Mouse (Mus musculus) hindbrain, embryonic 12.5 days (tissue): ENCODE results near the gene Fzr1. TPM values are rescaled to one million over a fixed set of nuclear protein-coding genes. Genes with fewer than 3 reads are reported as not detected.
A peak's percentile ranks its signal among the peaks of the same experiment; 100 is the strongest.

Source experiments
- ATAC-seq: fragments of 200-750 bp; cut with Nextera tagmentation; 2 replicates; pipeline ENCODE4 v1.8.0; 2017; ENCODE audit warnings: moderate TSS enrichment; ENCODE audit not compliant: low FRiP score
- H3K27ac ChIP-seq: fragments of 300-500 bp; sonication (generic); 2 replicates; pipeline ENCODE4 v1.5.1; 2016; ENCODE audit warnings: mild to moderate bottlenecking
- H3K27me3 ChIP-seq: fragments of 300-500 bp; sonication (generic); 2 replicates; pipeline ENCODE4 v1.6.1; 2016; ENCODE audit warnings: mild to moderate bottlenecking
- H3K36me3 ChIP-seq: fragments of 300-500 bp; sonication (generic); 2 replicates; pipeline ENCODE4 v1.6.1; 2016; ENCODE audit warnings: mild to moderate bottlenecking
- H3K4me1 ChIP-seq: fragments of 300-500 bp; sonication (generic); 2 replicates; pipeline ENCODE4 v1.6.1; 2016
- H3K4me2 ChIP-seq: fragments of 300-500 bp; sonication (generic); replicated peaks from 2 replicates; pipeline ENCODE4 v1.6.1; 2016; ENCODE audit warnings: mild to moderate bottlenecking
- H3K4me3 ChIP-seq: fragments of 300-500 bp; sonication (generic); 2 replicates; pipeline ENCODE4 v1.5.1; 2016; ENCODE audit warnings: mild to moderate bottlenecking
- H3K9ac ChIP-seq: fragments of 300-500 bp; sonication (generic); 2 replicates; pipeline ENCODE4 v1.6.1; 2016; ENCODE audit warnings: mild to moderate bottlenecking, moderate library complexity
- H3K9me3 ChIP-seq: fragments of 300-500 bp; sonication (generic); replicated peaks from 2 replicates; pipeline ENCODE4 v1.6.1; 2016; ENCODE audit warnings: mild to moderate bottlenecking
- WGBS: fragments of 180-500 bp; shearing (Covaris S2); methylation state at CpG from one replicate; pipeline ENCODE4 v1.1.7; 2016; 5-methylcytosine and 5-hydroxymethylcytosine counted together
- polyA plus RNA-seq: library from polyadenylated mRNA; unstranded; fragments of >200 nt; fragmentation: Nextera tagmentation; extraction: Ambion mirVana; gene quantifications from 2 replicates; pipeline ENCODE4 v1.2.1, GENCODE M21; 2016

Gene Fzr1
- polyA plus RNA-seq, 1 experiment from 2014 or later: 134 TPM

DNA sequence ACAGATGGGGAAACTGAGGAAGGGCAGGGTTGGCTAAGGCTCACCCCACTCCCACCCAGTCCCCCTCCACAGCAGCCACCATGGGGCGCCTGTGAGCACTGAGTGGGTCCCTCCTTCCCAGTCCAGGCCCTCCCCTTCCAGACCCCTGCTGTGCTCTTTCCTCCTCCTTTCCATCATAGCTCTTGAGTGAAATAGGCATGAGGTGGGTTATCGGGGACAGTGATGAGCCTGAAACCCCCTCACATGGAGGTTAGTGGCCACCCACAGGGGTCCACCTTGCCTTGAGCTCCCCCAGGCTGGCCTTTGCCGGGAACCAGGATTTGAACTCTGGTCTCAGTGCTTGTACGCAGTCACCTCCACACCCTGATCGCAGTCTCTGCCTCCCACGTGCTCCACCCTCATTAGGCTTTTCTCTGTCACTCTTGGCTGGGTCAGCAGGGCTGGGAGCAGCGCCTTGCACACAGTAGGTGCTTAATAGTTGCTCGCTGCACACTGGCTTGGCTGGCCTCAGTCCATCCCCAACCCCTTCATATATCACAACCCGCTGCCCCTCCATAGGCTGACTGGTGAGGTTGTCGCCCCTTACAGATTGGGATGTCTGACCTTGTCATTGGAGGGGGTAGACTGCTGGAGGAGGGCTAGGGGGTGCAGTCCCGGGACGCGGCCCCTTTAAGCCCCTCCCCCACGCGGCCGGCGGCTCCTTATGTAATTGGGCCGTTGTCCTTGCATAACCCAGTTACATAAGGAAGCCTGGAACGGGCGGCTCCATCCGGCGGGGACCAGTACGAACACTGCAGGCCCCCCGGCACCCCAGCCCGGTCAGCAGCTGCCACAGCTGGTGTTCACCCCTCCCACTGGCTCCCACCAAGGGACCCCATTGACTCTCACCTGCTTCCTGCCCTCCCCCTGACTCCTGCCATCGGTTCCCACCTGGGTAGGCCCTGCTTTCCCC lies 35.3 kb upstream of the Fzr1 start:
- Histone ChIP-seq H3K36me3 (no peaks in the 10 kb centered on the region), H3K4me1 (peaks cover 92% of the 10 kb centered on the region), H3K9ac (peak overlapping the region; percentile 29), H3K9me3 (no peaks in the 10 kb centered on the region), H3K27me3 (peaks cover 7% of the 10 kb centered on the region; the same call in 1 of the 2 replicates), H3K4me3 (no peak overlapping the region), H3K4me2 (peak overlapping the region; percentile 34), H3K27ac (peak overlapping the region; percentile 49; the same call in 1 of the 2 replicates)
- WGBS: 30% methylated on average over 26 of the region's 26 CpGs
- no peak for ATAC-seq

DNA sequence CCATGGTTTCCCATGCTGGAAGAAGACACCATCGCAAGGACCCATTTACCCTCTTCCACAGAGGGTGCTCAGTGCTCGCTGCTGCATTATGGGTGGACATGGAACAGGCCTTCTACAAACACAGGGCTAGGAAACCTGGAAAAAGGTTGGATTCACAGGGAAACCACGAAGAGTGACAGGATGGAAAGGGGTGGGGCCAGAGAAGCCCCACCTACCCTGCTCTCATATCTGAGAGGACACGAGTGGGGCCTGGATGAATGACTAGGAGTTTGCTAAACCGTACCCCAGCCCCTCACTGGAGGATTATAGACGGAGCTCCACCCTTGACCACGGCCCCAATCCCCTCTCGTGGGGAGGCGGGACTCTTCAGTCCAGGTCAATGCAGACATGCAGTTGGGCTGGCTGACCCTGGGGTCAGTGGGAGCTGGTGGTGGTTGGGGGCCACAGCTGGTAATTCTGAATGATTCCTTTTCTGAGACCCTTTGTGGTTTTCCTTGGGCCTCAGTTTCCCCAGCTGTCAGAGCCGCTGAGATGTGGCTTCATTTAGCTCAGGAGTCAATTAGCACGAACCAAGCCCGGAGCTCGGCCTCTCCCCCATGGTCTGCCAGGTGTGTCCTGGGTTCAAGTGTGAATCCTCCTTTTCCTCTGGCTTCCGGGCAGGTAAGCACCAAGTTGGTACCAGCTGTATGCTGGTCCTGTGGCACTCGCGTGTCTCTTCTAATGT lies 34.4 kb upstream of the Fzr1 start:
- Histone ChIP-seq H3K4me2 (no peak overlapping the region), H3K9me3 (no peaks in the 10 kb centered on the region), H3K9ac (no peak overlapping the region), H3K36me3 (no peaks in the 10 kb centered on the region), H3K4me3 (no peak overlapping the region), H3K27ac (peak overlapping the region; percentile 75), H3K27me3 (peaks cover 15% of the 10 kb centered on the region), H3K4me1 (peaks cover 89% of the 10 kb centered on the region)
- WGBS: 74% methylated on average over 16 of the region's 16 CpGs
- no peak for ATAC-seq

DNA sequence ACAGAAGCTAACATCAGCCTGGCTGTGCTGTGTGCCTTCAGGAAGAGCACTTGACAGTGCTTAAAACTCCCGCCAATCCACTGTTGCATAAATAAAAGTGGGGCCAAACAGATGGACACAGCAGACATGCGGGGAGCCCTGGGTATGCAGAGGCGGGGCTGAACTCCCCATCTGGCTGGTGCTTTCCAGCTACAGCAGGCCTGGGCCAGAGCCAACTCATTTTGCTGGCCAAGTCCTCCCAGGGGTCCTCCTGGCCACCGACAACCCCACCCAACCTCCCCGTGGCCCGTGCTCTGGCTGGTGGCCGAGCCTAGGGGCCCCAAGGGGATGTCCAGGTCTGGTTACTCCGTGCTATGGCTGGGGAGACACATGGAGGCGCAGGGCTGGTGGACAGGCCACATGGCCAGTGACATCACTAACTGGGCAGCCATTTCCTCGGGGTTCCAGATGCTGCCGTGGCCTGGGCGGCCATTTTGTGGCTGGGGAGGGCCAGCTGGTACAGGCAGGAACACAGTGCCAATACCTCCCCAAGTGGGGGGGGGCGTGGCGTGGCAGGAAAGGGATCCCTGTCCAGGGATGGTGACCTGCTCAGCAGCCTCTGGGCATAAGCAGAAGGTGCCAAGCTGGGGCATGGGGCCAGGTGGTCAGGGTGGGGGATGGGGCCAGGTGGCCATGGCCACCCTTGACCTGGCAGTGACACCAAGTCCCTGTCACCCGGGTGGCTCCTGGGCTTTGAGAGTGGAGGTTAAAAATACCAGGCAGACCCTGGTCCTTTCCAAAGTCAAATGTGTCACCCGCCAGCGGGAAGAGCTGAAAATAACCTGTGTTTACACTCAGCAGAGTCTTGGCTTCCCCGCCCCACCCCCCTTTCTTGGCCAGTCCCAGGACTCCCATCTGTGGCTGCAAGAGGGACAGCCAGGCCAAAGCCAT lies 33.4 kb upstream of the Fzr1 start:
- Histone ChIP-seq H3K4me3 (no peak overlapping the region), H3K4me2 (no peak overlapping the region; the same call in 1 of the 2 replicates), H3K36me3 (no peaks in the 10 kb centered on the region), H3K27ac (peak overlapping the region; percentile 75), H3K9me3 (no peaks in the 10 kb centered on the region), H3K4me1 (peaks cover 89% of the 10 kb centered on the region), H3K27me3 (peaks cover 22% of the 10 kb centered on the region), H3K9ac (0 out of 2 replicates have a peak overlapping the region, but pooled peaks have one; percentile 24)
- WGBS: 66% methylated on average over 18 of the region's 18 CpGs
- 0 out of 2 replicates have a peak, but pooled peaks have one; percentile 2 for ATAC-seq

DNA sequence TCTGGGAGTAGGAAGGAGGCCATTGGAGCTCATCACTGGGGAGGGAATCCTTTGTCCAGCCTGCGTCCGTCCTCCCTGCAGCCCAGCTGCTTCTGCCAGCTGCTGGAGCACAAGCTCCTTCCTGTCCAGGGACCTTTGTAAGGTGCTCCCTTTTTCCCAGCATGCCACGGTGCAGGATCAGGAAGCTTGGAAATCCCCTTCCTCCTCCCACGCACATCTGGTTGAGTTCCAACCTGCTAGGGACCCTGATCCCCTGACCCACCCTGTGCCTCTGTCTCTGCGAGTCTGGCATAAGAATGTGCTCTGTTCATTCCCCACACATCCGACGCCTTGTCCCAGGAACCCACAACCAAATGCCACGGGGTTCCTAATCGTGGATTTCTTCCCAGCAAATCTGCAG lies 32.7 kb upstream of the Fzr1 start:
- ATAC-seq: no peak
- no peak overlapping the region for H3K9ac ChIP-seq
- peaks cover 30% of the 10 kb centered on the region for H3K27me3 ChIP-seq
- H3K4me1 ChIP-seq: peaks cover 90% of the 10 kb centered on the region
- 74% methylated on average over 9 of the region's 9 CpGs for WGBS
- no peaks in the 10 kb centered on the region for H3K9me3 ChIP-seq
- H3K4me3 ChIP-seq: no peak overlapping the region
- no peak overlapping the region for H3K4me2 ChIP-seq
- 0 out of 2 replicates have a peak, but pooled peaks cover under 1% of the 10 kb centered on the region for H3K36me3 ChIP-seq
- H3K27ac ChIP-seq: peak overlapping the region; percentile 75

DNA sequence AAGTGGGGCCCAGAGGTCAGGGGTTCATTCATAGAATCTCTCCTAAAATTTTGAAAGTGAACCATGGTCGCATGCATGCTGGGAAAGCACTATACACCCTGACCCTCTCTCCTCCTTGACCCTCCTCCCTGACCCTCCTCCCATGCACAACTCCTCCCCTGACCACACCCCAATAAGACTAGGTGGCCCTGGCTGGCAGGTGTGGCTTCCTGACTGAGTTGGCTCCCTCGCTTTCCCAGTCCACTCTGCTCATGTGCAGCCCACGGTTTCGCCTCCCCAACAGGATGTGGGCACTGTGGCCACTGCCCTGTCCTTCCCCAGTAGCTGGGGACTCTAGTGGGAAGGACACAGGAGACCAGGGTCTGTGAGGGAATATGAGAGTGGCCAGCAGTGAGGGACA lies 32.0 kb upstream of the Fzr1 start:
- H3K9me3 ChIP-seq: no peaks in the 10 kb centered on the region
- H3K9ac ChIP-seq: no peak overlapping the region
- 0 out of 2 replicates have a peak overlapping the region, but pooled peaks have one; percentile 75 for H3K27ac ChIP-seq
- 0 out of 2 replicates have a peak, but pooled peaks cover 7% of the 10 kb centered on the region for H3K36me3 ChIP-seq
- no peak overlapping the region for H3K4me3 ChIP-seq
- H3K27me3 ChIP-seq: peaks cover 33% of the 10 kb centered on the region
- 69% methylated on average over 4 of the region's 4 CpGs for WGBS
- no peak for ATAC-seq
- peaks cover 86% of the 10 kb centered on the region for H3K4me1 ChIP-seq
- H3K4me2 ChIP-seq: no peak overlapping the region

DNA sequence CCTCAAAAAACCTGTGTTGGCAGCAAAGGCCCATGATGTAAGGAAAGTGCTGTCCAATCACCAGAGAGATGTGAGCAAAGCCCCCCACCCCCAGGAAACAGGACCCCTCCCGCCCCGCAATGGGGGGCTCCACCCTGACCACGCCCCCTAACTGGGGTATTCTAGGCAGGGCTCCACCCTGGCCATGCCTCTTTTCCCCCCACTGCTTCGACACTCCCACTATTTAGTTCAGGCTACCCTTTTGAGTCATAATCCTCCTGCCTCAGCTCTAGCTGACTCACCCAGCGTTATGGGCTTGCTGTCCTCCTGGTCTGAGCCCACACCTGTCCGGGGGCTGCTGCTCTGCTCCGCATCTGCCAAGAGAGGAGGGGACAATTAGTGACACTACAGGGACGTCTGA lies 31.0 kb upstream of the Fzr1 start:
- H3K27me3 ChIP-seq: peaks cover 40% of the 10 kb centered on the region
- 10% methylated on average over 8 of the region's 8 CpGs for WGBS
- H3K36me3 ChIP-seq: peaks cover 16% of the 10 kb centered on the region
- no peaks in the 10 kb centered on the region for H3K9me3 ChIP-seq
- H3K9ac ChIP-seq: no peak overlapping the region
- peak overlapping the region; percentile 25 for H3K27ac ChIP-seq
- peaks cover 78% of the 10 kb centered on the region for H3K4me1 ChIP-seq
- no peak overlapping the region for H3K4me2 ChIP-seq
- H3K4me3 ChIP-seq: no peak overlapping the region
- ATAC-seq: no peak

DNA sequence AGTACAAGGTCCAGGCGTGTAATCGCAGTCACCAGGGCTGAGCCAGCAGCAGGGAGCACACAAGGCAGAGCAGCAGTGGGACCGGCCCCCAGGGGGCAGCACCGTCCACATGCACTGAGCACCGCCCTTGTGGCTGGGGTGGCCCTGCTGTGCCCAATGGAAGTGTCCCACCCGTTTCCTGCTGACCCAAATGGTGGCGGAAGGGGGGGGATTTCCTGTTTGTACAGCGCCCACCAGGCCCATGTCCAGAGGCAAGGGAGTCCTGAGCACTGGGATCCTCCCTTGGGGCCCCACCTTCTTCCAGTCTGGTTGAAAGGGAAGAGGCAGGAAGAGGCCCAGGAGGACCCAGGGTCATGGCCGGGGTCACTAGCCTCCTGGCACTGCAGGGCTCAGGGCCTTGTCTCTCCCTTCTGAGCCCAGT lies 30.6 kb upstream of the Fzr1 start:
- Histone ChIP-seq H3K4me1 (peaks cover 73% of the 10 kb centered on the region), H3K36me3 (peaks cover 19% of the 10 kb centered on the region), H3K9me3 (no peaks in the 10 kb centered on the region), H3K27ac (peak overlapping the region; percentile 25), H3K4me3 (no peak overlapping the region), H3K27me3 (peaks cover 40% of the 10 kb centered on the region), H3K4me2 (0 out of 2 replicates have a peak overlapping the region, but pooled peaks have one; percentile 5), H3K9ac (no peak overlapping the region)
- ATAC-seq: no peak
- WGBS: 12% methylated on average over 9 of the region's 9 CpGs

DNA sequence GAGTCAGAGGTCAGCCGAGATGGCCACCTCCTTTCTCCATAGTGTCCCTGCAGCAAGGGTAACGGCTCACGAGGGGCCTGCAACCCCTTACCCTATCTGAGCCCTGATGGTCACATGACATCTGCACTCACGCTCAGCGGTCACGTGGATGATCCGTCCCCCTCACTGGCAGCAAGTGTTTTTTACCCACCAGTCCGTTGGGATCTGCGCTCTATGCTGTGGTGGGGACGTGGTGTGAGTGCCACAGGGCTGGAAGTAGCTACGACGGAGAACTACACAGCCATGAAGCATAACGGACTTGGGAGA lies 30.1 kb upstream of the Fzr1 start:
- H3K27ac ChIP-seq: no peak overlapping the region
- peaks cover 73% of the 10 kb centered on the region for H3K4me1 ChIP-seq
- 34% methylated on average over 13 of the region's 13 CpGs for WGBS
- H3K9ac ChIP-seq: no peak overlapping the region
- 0 out of 2 replicates have a peak overlapping the region, but pooled peaks have one; percentile 1 for H3K4me2 ChIP-seq
- H3K36me3 ChIP-seq: peaks cover 19% of the 10 kb centered on the region
- ATAC-seq: no peak
- H3K4me3 ChIP-seq: no peak overlapping the region
- no peaks in the 10 kb centered on the region for H3K9me3 ChIP-seq
- peaks cover 40% of the 10 kb centered on the region for H3K27me3 ChIP-seq

DNA sequence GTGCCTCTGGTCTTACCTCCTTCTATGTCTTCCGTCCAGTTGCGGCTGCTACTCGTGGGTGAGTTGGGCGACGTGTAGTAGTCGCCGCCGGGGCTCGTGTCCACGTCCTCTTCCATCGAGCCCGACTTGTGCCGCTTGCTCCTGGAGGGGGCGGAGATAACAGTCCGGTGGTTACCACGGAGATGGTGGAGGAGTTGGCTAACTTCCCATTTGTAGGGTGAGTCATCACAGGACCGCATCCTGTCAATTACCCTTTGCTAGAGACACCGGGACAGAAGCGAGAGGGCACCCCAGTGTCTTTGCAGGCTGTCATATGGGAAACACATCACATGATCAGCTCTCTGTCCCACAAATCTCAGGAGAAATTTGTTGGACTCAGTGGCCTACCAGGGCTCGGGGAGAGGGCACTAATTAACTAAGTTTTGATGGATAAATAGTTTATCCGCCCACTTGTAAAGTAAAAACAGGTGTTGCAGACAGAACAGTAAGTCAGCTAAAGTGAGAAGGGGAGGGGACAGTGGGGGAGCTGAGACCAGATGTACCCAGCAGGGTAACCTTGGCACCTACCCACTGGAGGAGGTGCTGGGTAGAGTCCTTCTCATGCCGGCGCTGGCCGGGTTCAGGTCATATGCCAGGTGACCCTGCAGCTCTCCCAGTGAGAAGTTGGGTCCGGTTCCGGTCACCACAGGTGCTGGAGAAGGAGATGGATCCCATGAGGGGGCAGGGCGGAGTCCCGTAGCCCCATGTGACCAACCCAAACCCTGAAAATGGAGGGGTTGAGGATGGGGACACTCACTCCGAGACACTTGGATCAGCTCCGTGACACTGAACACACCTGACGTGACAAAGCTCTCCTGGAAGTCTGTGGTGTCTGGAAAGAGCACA lies 29.5 kb upstream of the Fzr1 start:
- no peak for ATAC-seq
- Histone ChIP-seq H3K36me3 (peaks cover 19% of the 10 kb centered on the region), H3K9me3 (no peaks in the 10 kb centered on the region), H3K4me2 (peak overlapping the region; percentile 43), H3K4me3 (peak overlapping the region; percentile 12; the same call in 1 of the 2 replicates), H3K4me1 (peaks cover 75% of the 10 kb centered on the region), H3K27ac (peak overlapping the region; percentile 50), H3K27me3 (peaks cover 40% of the 10 kb centered on the region), H3K9ac (peak overlapping the region; percentile 51)
- 26% methylated on average over 31 of the region's 31 CpGs for WGBS

DNA sequence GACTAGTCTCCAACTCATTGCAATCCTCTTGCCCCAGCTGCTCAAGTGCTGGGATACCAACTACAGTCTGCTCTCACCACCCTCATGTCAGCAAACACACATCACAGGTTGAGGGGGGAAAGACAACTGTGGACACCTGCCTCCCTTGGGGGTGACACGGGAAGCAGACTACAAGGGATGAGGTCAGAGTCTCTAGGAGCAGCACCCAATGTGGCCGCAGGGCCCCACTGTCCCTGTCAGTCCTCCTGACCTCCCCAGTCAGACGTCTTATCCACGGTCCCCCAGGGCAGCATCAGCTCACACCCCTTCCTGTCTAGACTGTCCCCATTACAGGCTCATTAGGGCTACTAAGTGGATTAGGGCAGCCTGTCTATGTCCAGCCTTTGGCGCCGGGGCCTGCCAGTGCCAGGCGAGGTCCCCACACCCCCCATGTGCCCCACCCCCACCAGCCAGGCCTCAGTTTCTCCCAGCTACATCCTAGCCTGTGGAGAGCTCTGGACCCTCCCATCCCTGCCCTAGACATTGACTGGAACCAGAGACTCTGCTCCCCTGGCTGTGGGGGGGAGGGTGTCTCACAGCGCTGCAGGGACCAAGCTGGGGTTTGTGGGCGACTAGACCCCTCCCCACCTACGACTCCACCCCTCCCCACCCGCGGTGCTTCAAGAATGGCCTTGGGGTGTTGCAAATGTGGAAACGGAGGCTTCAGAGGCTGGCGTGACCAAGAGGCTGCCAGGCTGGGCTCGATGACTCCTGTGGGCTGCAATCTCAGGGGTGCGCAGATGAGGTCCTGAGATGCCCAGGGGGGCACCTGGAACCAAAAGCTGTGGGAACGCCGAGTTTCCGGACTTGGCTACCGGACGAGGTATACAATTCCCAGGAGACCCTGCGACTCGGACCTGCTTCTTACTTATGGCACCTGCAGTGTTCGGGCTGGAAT lies 28.5 kb upstream of the Fzr1 start:
- Histone ChIP-seq H3K27ac (no peak overlapping the region), H3K4me3 (peak overlapping the region; percentile 12), H3K36me3 (peaks cover 19% of the 10 kb centered on the region), H3K4me2 (peak overlapping the region; percentile 43), H3K27me3 (peaks cover 40% of the 10 kb centered on the region), H3K9ac (peak overlapping the region; percentile 51), H3K4me1 (peaks cover 75% of the 10 kb centered on the region), H3K9me3 (no peaks in the 10 kb centered on the region)
- no peak for ATAC-seq
- WGBS: 26% methylated on average over 24 of the region's 24 CpGs
